Mouse (Mus musculus) heart, embryonic 11.5 days (tissue): ENCODE results near the gene Elf1. TPM values are rescaled to one million over a fixed set of nuclear protein-coding genes. Genes with fewer than 3 reads are reported as not detected.

Source experiments
- ATAC-seq: fragments of 200-750 bp; cut with Nextera tagmentation; replicated peaks from 2 replicates; pipeline ENCODE4 v1.8.0; 2017; ENCODE audit warnings: moderate library complexity; ENCODE audit not compliant: insufficient number of reproducible peaks, low FRiP score, low TSS enrichment
- H3K27ac ChIP-seq: fragments of 300-500 bp; sonication (generic); 2 replicates; pipeline ENCODE4 v1.5.1; 2014; ENCODE audit warnings: mild to moderate bottlenecking, low read depth, low read length
- H3K27me3 ChIP-seq: fragments of 300-500 bp; sonication (generic); 2 replicates; pipeline ENCODE4 v1.6.1; 2014; ENCODE audit warnings: mild to moderate bottlenecking, low read length, mixed read lengths; ENCODE audit not compliant: control insufficient read depth, insufficient read depth
- H3K36me3 ChIP-seq: fragments of 300-500 bp; sonication (generic); 2 replicates; pipeline ENCODE4 v1.6.1; 2014; ENCODE audit warnings: mild to moderate bottlenecking, low read length, moderate library complexity, mixed read lengths; ENCODE audit not compliant: control insufficient read depth, insufficient read depth
- H3K4me1 ChIP-seq: fragments of 300-500 bp; sonication (generic); 2 replicates; pipeline ENCODE4 v1.6.1; 2014; ENCODE audit warnings: low read length; ENCODE audit not compliant: control insufficient read depth, insufficient read depth
- H3K4me2 ChIP-seq: fragments of 300-500 bp; sonication (generic); 2 replicates; pipeline ENCODE4 v1.6.1; 2014; ENCODE audit warnings: mild to moderate bottlenecking, moderate library complexity
- H3K4me3 ChIP-seq: fragments of 300-500 bp; sonication (generic); 2 replicates; pipeline ENCODE4 v1.5.1; 2014; ENCODE audit warnings: low read depth, low read length
- H3K9ac ChIP-seq: fragments of 300-500 bp; sonication (generic); 2 replicates; pipeline ENCODE4 v1.6.1; 2014; ENCODE audit warnings: mild to moderate bottlenecking, low read depth, low read length, moderate library complexity
- H3K9me3 ChIP-seq: fragments of 300-500 bp; sonication (generic); replicated peaks from 2 replicates; pipeline ENCODE4 v1.6.1; 2016; ENCODE audit warnings: low read length; ENCODE audit not compliant: control insufficient read depth
- WGBS: fragments of 180-500 bp; shearing (Covaris S2); extraction: QIAGEN DNeasy Blood & Tissue Kit; methylation state at CpG from one replicate; pipeline ENCODE4 v1.1.7; 2014; ENCODE audit not compliant: insufficient replicate concordance; 5-methylcytosine and 5-hydroxymethylcytosine counted together
- polyA plus RNA-seq: library from polyadenylated mRNA; unstranded; fragments of >200 nt; fragmentation: Nextera tagmentation; extraction: Ambion mirVana; gene quantifications from 2 replicates; pipeline ENCODE4 v1.2.1, GENCODE M21; 2014

The Elf1 gene
- polyA plus RNA-seq, 1 experiment from 2014 or later: 8.6 TPM

DNA sequence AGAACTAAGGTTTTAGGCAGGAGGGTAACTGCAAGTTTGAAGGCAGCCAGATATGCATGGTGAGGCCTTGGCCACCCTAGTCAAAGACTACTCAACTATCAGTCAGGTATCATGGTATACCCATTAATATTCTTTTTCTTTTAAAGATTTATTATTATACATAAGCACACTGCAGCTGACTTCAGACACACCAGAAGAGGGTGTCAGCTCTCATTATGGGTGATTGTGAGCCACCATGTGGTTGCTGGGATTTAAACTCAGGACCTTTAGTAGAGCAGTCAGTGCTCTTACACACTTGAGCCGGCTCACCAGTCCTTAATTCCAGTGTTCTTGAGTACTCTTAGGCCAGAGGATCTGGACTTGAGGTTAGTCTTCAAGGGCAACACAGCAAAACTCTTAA lies 20.6 kb upstream of the Elf1 start:
- Histone ChIP-seq H3K4me2 (no peak overlapping the region), H3K27ac (no peak overlapping the region), H3K9ac (no peak overlapping the region), H3K27me3 (no peaks in the 10 kb centered on the region), H3K9me3 (no peaks in the 10 kb centered on the region), H3K4me1 (no peaks in the 10 kb centered on the region), H3K36me3 (peaks cover 16% of the 10 kb centered on the region), H3K4me3 (no peak overlapping the region)
- WGBS: 81% methylated on average over 1 of the region's 1 CpGs
- no peak for ATAC-seq

DNA sequence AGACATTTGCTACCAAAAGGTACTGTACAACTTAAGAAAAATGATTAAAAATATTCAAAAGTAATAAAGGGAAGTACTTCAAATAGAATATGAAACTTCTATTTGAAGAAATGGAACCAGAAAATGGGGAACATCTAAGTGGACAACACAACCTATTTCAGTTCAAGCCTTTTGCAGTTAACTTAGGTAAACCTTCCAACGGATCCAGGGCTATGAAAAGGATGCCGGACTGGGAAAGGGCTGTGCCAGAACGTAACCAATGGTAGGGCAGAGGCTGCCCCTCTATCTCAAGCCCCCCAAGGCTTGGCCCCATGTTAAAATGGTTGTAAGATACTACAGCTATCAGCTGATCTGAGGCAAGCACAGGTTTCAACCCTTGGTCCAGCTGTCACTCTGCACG lies 20.0 kb upstream of the Elf1 start:
- Histone ChIP-seq H3K36me3 (peaks cover 19% of the 10 kb centered on the region), H3K27me3 (no peaks in the 10 kb centered on the region), H3K4me3 (no peak overlapping the region), H3K9ac (no peak overlapping the region), H3K9me3 (no peaks in the 10 kb centered on the region), H3K27ac (no peak overlapping the region), H3K4me1 (no peaks in the 10 kb centered on the region), H3K4me2 (no peak overlapping the region)
- no peak for ATAC-seq
- WGBS: 90% methylated on average over 4 of the region's 4 CpGs

DNA sequence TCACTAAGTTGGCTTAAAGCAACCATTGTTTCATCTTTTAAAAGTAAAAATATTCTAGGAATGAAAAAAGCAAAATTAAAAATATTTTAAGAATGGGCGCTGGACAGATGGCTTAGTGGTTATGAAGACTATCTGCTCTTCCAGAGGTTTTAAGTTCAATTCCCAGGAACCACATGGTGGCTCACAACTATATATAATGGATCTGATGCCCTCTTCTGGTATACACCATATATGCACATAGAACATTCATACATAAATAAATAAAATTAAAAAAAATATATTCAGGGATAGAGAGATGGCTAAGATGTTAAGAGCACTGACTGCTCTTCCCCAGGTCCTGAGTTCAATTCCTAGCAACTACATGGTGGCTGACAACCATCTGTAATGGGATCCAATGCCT lies 15.4 kb upstream of the Elf1 start:
- Histone ChIP-seq H3K36me3 (peaks cover 37% of the 10 kb centered on the region), H3K27me3 (no peaks in the 10 kb centered on the region), H3K4me1 (no peaks in the 10 kb centered on the region), H3K9ac (no peak overlapping the region), H3K4me2 (no peak overlapping the region), H3K9me3 (no peaks in the 10 kb centered on the region), H3K27ac (no peak overlapping the region), H3K4me3 (no peak overlapping the region)
- WGBS: 86% methylated on average over 1 of the region's 1 CpGs
- no peak for ATAC-seq

DNA sequence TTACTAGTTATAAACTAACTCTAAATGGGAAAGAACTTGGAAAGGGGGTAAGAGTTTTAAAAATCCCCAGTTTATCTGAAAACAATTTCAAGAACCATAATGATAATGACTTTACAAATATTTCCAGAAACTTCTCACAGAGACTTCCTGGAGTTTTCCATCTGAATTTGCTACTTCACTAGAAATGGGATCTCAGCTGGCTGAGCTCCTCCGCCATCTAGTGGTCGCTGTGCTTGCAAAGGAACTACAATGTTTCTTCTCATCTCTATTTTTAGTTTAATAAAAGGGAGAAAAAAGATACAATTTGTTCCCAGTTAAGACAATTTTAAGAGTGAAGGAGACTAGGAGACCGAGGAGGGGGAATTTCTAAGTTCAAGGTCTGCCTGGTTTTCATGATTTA lies 13.4 kb upstream of the Elf1 start:
- no peak overlapping the region for H3K4me2 ChIP-seq
- WGBS: 20% methylated on average over 3 of the region's 3 CpGs
- H3K9ac ChIP-seq: no peak overlapping the region
- no peak overlapping the region for H3K27ac ChIP-seq
- no peak for ATAC-seq
- no peaks in the 10 kb centered on the region for H3K27me3 ChIP-seq
- H3K36me3 ChIP-seq: peaks cover 38% of the 10 kb centered on the region
- no peaks in the 10 kb centered on the region for H3K4me1 ChIP-seq
- H3K9me3 ChIP-seq: no peaks in the 10 kb centered on the region
- H3K4me3 ChIP-seq: no peak overlapping the region

DNA sequence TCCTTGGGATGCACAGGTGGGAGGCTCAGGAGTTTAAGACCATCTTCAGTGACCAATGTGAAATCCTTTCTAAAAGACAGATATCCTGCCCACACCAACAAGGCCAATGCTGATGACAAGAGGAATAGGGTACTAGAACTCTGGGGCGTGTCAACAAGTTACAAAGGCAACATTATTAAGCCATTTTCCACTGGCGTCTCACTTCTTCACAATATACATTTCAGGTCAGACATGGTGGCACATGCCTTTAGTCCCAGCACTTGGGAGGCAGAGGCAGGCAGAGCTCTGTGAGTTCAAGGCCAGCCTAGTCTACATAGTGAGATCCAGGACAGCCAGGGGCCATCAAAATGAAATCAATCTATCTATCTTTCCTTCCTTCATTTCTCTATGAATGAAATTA lies 7.6 kb upstream of the Elf1 start:
- Histone ChIP-seq H3K4me3 (no peak overlapping the region), H3K4me1 (no peaks in the 10 kb centered on the region), H3K9me3 (no peaks in the 10 kb centered on the region), H3K27me3 (no peaks in the 10 kb centered on the region), H3K9ac (no peak overlapping the region), H3K27ac (no peak overlapping the region), H3K4me2 (no peak overlapping the region), H3K36me3 (peaks cover 32% of the 10 kb centered on the region)
- WGBS: 87% methylated on average over 2 of the region's 2 CpGs
- no peak for ATAC-seq

DNA sequence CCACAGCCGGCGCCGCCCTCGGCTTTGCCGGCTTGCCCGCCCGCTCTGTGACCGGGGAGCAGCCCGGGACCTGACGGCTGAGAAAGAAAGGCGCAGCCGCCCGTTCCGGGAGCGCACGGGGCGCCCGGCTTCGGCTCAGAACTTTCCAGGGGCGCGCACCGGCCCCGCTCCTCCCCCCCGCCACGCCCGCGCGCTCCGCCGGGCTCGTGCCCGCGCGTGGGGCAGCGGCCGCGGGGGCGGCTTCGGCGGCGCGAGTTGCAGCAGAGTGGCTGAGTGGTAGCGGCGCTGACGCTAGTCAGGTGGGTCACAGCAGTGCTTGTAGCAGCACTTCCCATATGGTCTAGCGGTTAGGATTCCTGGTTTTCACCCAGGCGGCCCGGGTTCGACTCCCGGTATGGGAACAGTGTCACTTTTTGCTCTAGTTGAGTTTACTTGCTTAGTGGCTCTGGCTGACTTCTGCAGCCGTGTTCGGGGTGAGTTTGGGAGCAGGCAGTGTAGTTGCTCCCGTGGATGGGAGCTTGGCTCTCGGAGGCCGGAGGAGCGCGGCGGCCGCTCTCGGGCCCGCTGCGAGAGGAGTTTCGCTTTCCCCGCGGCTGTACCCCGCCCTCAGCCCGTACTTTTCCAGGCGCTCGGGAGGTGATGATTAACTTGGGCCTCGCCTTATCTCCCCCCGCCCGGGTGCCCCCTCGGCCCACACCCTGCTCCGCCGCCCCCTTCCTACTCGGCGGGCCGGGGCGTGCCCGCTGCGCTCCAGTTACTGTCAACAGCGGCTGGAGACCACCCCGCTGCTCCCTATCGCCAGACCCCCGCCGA lies 551 bp downstream of the Elf1 start, which contains the start of gene Wbp4:
Gene Wbp4, minus strand, starts transcription at position 182 of the 813 bp plus-strand sequence.
- ATAC-seq: peak; percentile 87
- Histone ChIP-seq H3K9me3 (no peaks in the 10 kb centered on the region), H3K4me2 (peak within 1 kb of the TSS; percentile 81), H3K27ac (peak within 1 kb of the TSS; percentile 100), H3K27me3 (no peaks in the 10 kb centered on the region), H3K9ac (peak within 1 kb of the TSS; percentile 99), H3K4me3 (peak within 1 kb of the TSS; percentile 96), H3K36me3 (peaks cover 3% of the 10 kb centered on the region), H3K4me1 (peaks cover 25% of the 10 kb centered on the region)
- under 1% methylated on average over 70 of the region's 86 CpGs for WGBS

DNA sequence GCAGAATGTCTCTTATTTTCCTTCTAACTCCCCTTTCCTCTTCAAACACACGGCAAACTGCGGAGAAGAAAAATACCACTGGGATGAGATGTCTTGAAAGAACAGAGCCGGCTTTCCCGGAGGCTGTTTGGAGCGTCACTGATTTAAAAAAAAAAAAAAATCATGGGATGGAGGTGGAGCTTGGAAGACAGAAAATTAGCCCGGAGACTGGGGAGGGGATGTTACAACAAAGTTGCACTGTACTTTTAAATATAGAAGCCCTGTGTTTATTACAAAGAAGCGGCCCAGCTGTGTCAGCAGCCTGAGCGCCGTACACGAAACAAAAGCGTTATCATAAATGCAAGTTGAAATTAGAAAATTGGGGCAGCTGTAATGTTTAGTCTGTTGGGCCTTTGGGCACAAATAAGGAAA lies 1.3 kb downstream of the Elf1 start:
- ATAC-seq: no peak
- no peaks in the 10 kb centered on the region for H3K27me3 ChIP-seq
- peaks cover 32% of the 10 kb centered on the region for H3K4me1 ChIP-seq
- no peaks in the 10 kb centered on the region for H3K9me3 ChIP-seq
- H3K36me3 ChIP-seq: no peaks in the 10 kb centered on the region
- peak overlapping the region; percentile 96 for H3K4me3 ChIP-seq
- under 1% methylated on average over 11 of the region's 11 CpGs for WGBS
- H3K9ac ChIP-seq: peak overlapping the region; percentile 99
- H3K4me2 ChIP-seq: peak overlapping the region; percentile 81
- H3K27ac ChIP-seq: peak overlapping the region; percentile 100

DNA sequence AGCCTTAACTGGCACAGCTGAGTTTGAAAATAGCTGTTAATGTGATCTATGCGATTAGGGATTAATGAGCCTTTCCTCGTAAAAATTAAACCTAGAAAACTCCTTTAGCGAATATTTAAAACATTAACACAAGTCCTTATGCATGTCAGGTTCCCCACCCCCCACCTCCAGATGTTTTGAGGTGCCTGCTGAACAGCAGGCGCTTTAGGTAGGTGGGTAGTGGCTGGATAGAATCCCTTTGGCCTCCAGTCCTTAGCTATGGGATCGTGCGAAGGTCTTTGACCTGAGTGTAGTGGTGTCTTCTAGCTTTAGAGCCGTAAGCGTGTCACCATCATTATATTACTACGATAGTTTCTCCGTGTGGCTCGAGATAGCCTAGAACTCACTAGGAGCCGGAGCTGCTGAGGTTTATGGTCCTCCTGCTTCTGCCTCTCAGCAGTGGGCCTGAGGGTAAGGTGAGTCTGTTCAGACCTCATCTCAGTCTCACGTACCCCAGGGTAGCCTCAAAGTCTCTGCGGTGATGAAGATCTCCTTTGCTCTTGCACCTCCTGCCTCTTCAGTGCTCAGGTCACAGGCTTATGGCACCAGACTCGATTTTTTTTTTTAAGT lies 1.9 kb downstream of the Elf1 start:
- no peak for ATAC-seq
- Histone ChIP-seq H3K36me3 (no peaks in the 10 kb centered on the region), H3K4me1 (peaks cover 37% of the 10 kb centered on the region), H3K27ac (peak overlapping the region; percentile 100), H3K4me3 (peak overlapping the region; percentile 96), H3K27me3 (no peaks in the 10 kb centered on the region), H3K9ac (peak overlapping the region; percentile 99), H3K4me2 (peak overlapping the region; percentile 81), H3K9me3 (no peaks in the 10 kb centered on the region)
- WGBS: 28% methylated on average over 15 of the region's 15 CpGs
